Comparison of ENCODE assay signal across 24 mouse cellular contexts in genomic region chr12:87230379-87230895, GRCm38 (mm10). TPM values are rescaled to one million over a fixed set of nuclear protein-coding genes. Genes with fewer than 3 reads are reported as not detected.
"Had no signal": no experiment of that assay in that cellular context is flagged by ENCODE, and none has a peak within 500 bp of the region (broad histone marks: within the 10 kb centered on the region; RNA-seq: fewer than 3 reads in every experiment).

No protein-coding gene starts in this region.

- H3K4me2 ChIP-seq: heart, embryonic 12.5 days; hindbrain, embryonic 13.5 days; hindbrain, embryonic 15.5 days; kidney, embryonic 15.5 days; limb, embryonic 13.5 days; limb, embryonic 15.5 days had no signal

- H3K4me3 ChIP-seq: heart, embryonic 10.5 days; heart, embryonic 12.5 days; hindbrain, embryonic 13.5 days; hindbrain, embryonic 15.5 days; kidney, embryonic 15.5 days; limb, embryonic 13.5 days; limb, embryonic 15.5 days had no signal

- H3K27ac ChIP-seq: heart, embryonic 10.5 days; hindbrain, embryonic 13.5 days; hindbrain, embryonic 15.5 days; hindbrain, postnatal 0 days; kidney, embryonic 15.5 days; limb, embryonic 13.5 days; limb, embryonic 15.5 days; liver, embryonic 14.5 days had no signal

- H3K4me1 ChIP-seq: hindbrain, embryonic 13.5 days; hindbrain, embryonic 15.5 days; kidney, embryonic 15.5 days; limb, embryonic 13.5 days; limb, embryonic 15.5 days had no signal

- DNase-seq: gastrocnemius, postnatal 14 days; heart, adult 18-20 months; heart, postnatal 10 days; heart, postnatal 36 days; kidney, adult 11 months; kidney, adult 2 months; kidney, adult 9 months; kidney, postnatal 10 days; kidney, postnatal 36 days; layer of hippocampus, adult 9-11 months; layer of hippocampus, postnatal 36 days; left cerebral cortex, postnatal 4 days had no signal

- ATAC-seq: hindbrain, postnatal 0 days had no signal

- H3K9ac ChIP-seq: heart, embryonic 12.5 days; hindbrain, embryonic 13.5 days; hindbrain, embryonic 15.5 days; kidney, embryonic 15.5 days; limb, embryonic 13.5 days; limb, embryonic 15.5 days; liver, embryonic 14.5 days had no signal

- H3K36me3 ChIP-seq: heart, embryonic 10.5 days; heart, embryonic 12.5 days; hindbrain, embryonic 15.5 days; kidney, embryonic 15.5 days; limb, embryonic 15.5 days had no signal

- H3K27me3 ChIP-seq: heart, embryonic 12.5 days; hindbrain, embryonic 13.5 days; hindbrain, embryonic 15.5 days; kidney, embryonic 15.5 days; limb, embryonic 13.5 days; limb, embryonic 15.5 days had no signal

- H3K9me3 ChIP-seq: heart, embryonic 10.5 days; hindbrain, embryonic 13.5 days; hindbrain, embryonic 15.5 days; kidney, embryonic 15.5 days; limb, embryonic 15.5 days had no signal

RNA-seq across cellular contexts. Expression of gene Noxred1, which starts 8.1 kb away (rescaled TPM):
- total RNA-seq: granulocyte monocyte progenitor cell, adult 5-6 weeks; liver, adult 2 months had no signal

RNA-seq across cellular contexts. Expression of gene Samd15, which starts 30.9 kb away (rescaled TPM):
- total RNA-seq: gastrocnemius, adult 8-10 months; heart, postnatal 36 days; liver, adult 2 months had no signal
- polyA plus RNA-seq: kidney, adult 2 months; liver, adult 2 months had no signal
